Mouse (Mus musculus) neural tube, embryonic 13.5 days (tissue): ENCODE data around the gene Eri3. TPM values are rescaled to one million over a fixed set of nuclear protein-coding genes. Genes with fewer than 3 reads are reported as not detected.

Source experiments
- ATAC-seq: fragments of 200-750 bp; cut with Nextera tagmentation; 2 replicates; pipeline ENCODE4 v1.8.0; 2017; ENCODE audit warnings: low read depth, mild to moderate bottlenecking, moderate TSS enrichment, moderate library complexity
- H3K27ac ChIP-seq: fragments of 300-500 bp; sonication (generic); replicated peaks from 2 replicates; pipeline ENCODE4 v1.5.1; 2015; ENCODE audit warnings: moderate library complexity, mild to moderate bottlenecking, inconsistent platforms
- H3K27me3 ChIP-seq: fragments of 300-500 bp; sonication (generic); 2 replicates; pipeline ENCODE4 v1.6.1; 2015; ENCODE audit warnings: mild to moderate bottlenecking, inconsistent platforms
- H3K36me3 ChIP-seq: fragments of 300-500 bp; sonication (generic); 2 replicates; pipeline ENCODE4 v1.6.1; 2015; ENCODE audit warnings: mild to moderate bottlenecking, inconsistent platforms
- H3K4me1 ChIP-seq: fragments of 300-500 bp; sonication (generic); replicated peaks from 2 replicates; pipeline ENCODE4 v1.6.1; 2015; ENCODE audit warnings: inconsistent platforms
- H3K4me2 ChIP-seq: fragments of 300-500 bp; sonication (generic); 2 replicates; pipeline ENCODE4 v1.6.1; 2015; ENCODE audit warnings: inconsistent platforms, mild to moderate bottlenecking, moderate library complexity
- H3K4me3 ChIP-seq: fragments of 300-500 bp; sonication (generic); 2 replicates; pipeline ENCODE4 v1.5.1; 2015; ENCODE audit warnings: mild to moderate bottlenecking, inconsistent platforms
- H3K9ac ChIP-seq: fragments of 300-500 bp; sonication (generic); 2 replicates; pipeline ENCODE4 v1.6.1; 2015; ENCODE audit warnings: moderate library complexity, mild to moderate bottlenecking, inconsistent platforms
- H3K9me3 ChIP-seq: fragments of 300-500 bp; sonication (generic); 2 replicates; pipeline ENCODE4 v1.6.1; 2016; ENCODE audit warnings: inconsistent platforms
- WGBS: fragments of 180-500 bp; shearing (Covaris S2); methylation state at CpG from one replicate; pipeline ENCODE4 v1.1.7; 2015; 5-methylcytosine and 5-hydroxymethylcytosine counted together
- polyA plus RNA-seq: library from polyadenylated mRNA; unstranded; fragments of >200 nt; fragmentation: Nextera tagmentation; extraction: Ambion mirVana; gene quantifications from 2 replicates; pipeline ENCODE4 v1.2.1, GENCODE M21; 2015

Gene Eri3
- polyA plus RNA-seq, 1 experiment from 2014 or later: 179 TPM

DNA sequence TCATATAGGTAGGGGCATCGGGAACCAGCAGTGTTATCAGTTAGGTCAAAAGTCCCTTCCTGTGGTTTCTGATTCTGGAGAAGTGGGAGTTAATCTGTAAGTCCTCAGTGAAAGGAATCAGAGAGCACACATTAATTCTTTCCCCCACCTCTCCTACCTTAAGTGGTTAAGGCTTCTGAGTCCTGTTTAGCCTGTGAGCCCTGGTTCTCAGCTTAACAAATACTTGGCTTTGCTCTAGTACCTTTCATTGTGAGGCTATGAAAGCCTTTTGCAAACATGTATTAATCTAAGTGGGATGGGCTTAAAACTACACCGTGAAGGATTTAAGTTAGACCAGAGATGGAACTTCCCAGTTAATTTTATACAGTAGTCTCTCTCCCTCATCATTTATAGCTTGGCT lies 35.8 kb downstream of the Eri3 start:
- H3K27me3 ChIP-seq: peaks cover 7% of the 10 kb centered on the region; the same call in 1 of the 2 replicates
- H3K9me3 ChIP-seq: no peaks in the 10 kb centered on the region
- H3K4me2 ChIP-seq: no peak overlapping the region
- H3K36me3 ChIP-seq: peaks cover 56% of the 10 kb centered on the region
- WGBS: 75% methylated on average over 2 of the region's 2 CpGs
- no peak overlapping the region for H3K27ac ChIP-seq
- no peak for ATAC-seq
- H3K9ac ChIP-seq: no peak overlapping the region
- peaks cover 29% of the 10 kb centered on the region for H3K4me1 ChIP-seq
- H3K4me3 ChIP-seq: no peak overlapping the region

DNA sequence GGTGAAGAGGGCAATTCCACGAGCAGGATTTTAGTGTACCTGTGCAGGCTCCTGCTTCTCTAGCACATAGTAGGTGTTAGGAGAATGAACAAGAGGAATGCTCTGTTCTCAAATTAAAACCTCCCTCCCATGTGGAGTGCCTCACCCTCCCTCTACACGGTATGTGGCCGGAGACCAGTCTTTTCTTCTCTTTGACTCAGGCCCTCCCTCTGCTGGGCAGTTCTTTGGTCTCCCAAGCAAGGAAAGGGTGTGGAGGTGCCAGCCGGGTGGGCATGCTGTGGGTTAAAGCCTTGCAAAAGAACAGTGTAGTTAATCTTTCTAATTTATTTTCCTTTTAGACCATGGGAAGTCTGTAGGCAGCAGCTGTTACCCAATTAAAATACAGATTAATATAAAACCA lies 37.3 kb downstream of the Eri3 start:
- H3K36me3 ChIP-seq: peaks cover 62% of the 10 kb centered on the region
- no peak overlapping the region for H3K4me2 ChIP-seq
- H3K27me3 ChIP-seq: peaks cover 7% of the 10 kb centered on the region; the same call in 1 of the 2 replicates
- no peak overlapping the region for H3K27ac ChIP-seq
- peaks cover 25% of the 10 kb centered on the region for H3K4me1 ChIP-seq
- 22% methylated on average over 4 of the region's 4 CpGs for WGBS
- H3K4me3 ChIP-seq: no peak overlapping the region
- no peak overlapping the region for H3K9ac ChIP-seq
- no peak; the same call in 1 of the 2 replicates for ATAC-seq
- H3K9me3 ChIP-seq: no peaks in the 10 kb centered on the region

DNA sequence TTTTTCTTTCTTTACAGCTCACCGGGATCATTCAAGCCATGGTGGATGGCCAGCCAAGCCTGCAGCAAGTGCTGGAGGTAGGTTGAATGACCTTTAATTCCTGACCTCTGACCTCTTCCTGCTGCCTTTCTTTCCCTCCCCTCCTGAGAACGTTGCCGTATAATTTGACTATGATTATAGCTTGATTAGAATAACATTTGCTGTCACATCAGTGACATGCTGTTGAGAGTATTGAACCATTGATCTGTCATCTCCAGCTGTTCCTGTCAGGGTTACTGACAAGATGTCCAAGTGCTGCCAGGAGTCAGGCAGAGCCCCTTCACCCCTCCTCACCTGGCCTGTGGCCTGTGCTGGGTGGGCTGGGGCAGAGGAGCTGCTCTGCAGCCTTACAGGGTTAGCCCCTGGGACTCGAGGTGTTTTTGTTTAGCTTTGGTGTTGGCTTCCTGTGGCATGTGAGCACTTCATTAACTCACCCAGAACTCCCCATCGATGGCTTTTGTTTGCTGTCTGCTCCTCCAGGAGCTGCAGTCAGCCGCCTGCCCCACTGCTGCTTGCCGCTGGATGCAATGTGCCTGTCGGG lies 39.0 kb downstream of the Eri3 start:
- H3K9me3 ChIP-seq: no peaks in the 10 kb centered on the region
- 25% methylated on average over 8 of the region's 8 CpGs for WGBS
- H3K27ac ChIP-seq: no peak overlapping the region
- H3K9ac ChIP-seq: no peak overlapping the region
- peaks cover 57% of the 10 kb centered on the region for H3K36me3 ChIP-seq
- no peak overlapping the region for H3K4me2 ChIP-seq
- H3K27me3 ChIP-seq: peaks cover 7% of the 10 kb centered on the region; the same call in 1 of the 2 replicates
- no peak for ATAC-seq
- no peak overlapping the region for H3K4me3 ChIP-seq
- peaks cover 25% of the 10 kb centered on the region for H3K4me1 ChIP-seq

DNA sequence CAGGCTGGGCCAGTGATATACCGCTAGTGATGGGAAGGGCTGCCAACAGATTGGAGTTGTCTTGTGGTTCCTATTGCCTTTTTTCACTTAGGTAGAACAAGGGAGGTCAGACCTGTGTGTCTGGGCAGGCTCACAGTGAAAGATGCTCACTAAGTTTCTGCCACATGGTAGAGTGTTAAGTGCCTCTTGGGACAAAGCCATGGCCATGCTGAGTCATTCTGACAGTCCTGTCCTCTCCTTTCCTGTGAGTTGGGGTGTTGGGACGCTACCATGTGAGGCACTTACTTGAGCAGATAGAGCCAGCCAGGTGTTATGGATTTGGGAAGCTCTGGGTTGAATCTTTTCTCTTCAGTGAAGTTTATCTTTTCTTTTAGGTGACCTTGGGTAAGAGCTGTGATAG lies 40.6 kb downstream of the Eri3 start:
- 93% methylated on average over 2 of the region's 2 CpGs for whole genome bisulfite sequencing
- peaks cover 25% of the 10 kb centered on the region for H3K4me1 ChIP-seq
- H3K27me3 ChIP-seq: no peaks in the 10 kb centered on the region
- no peaks in the 10 kb centered on the region for H3K9me3 ChIP-seq
- no peak overlapping the region for H3K4me2 ChIP-seq
- H3K36me3 ChIP-seq: peaks cover 59% of the 10 kb centered on the region
- ATAC-seq: no peak
- no peak overlapping the region for H3K27ac ChIP-seq
- no peak overlapping the region for H3K9ac ChIP-seq
- H3K4me3 ChIP-seq: no peak overlapping the region

DNA sequence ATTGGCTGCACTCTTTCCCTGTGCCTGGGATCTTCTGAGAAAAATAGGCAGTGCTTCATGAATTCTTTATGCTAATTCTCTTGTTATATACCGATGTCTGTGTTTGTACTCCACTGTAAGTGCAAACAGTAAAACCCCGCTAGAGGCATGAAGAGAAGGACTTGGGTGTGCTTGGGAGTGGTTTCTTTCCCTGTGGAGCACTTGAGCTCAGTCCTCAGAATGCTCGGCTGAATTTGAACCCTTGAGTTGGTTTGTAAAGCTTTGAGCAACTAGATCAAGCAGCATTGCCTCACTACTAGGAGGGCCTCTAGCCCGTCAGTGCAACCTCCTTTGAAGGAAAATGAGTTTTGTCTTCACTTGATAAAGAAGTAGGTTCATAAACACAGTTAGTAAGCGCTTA lies 42.0 kb downstream of the Eri3 start:
- Histone ChIP-seq H3K9me3 (no peaks in the 10 kb centered on the region), H3K9ac (no peak overlapping the region), H3K4me2 (no peak overlapping the region), H3K27ac (no peak overlapping the region), H3K4me3 (no peak overlapping the region), H3K4me1 (peaks cover 17% of the 10 kb centered on the region), H3K27me3 (no peaks in the 10 kb centered on the region), H3K36me3 (peaks cover 62% of the 10 kb centered on the region)
- WGBS: 90% methylated on average over 5 of the region's 5 CpGs
- ATAC-seq: no peak

DNA sequence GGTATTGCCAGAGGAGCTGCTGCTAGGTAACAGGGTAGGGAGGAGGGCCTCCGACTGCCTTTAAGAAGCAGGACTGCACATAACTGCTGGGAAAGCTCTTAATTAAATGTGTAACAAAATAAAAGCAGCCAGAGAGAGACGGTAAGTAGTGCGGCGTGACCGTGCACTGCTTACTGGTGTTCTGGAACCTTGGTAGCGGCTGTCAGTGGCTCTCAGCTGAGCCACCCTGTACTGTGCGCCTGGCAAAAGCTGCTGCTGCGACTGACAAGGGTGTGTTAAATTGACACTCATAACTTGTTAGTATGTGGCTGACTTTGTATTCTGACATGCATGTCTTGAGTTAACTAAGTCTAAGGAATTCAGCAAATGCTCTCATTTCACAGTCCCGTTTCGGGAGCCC lies 45.1 kb downstream of the Eri3 start:
- 0 out of 2 replicates have a peak, but pooled peaks have one; percentile 11 for ATAC-seq
- Histone ChIP-seq H3K9me3 (no peaks in the 10 kb centered on the region), H3K36me3 (peaks cover 62% of the 10 kb centered on the region), H3K4me1 (peaks cover 2% of the 10 kb centered on the region; the same call in 1 of the 2 replicates), H3K27me3 (peaks cover 4% of the 10 kb centered on the region; the same call in 1 of the 2 replicates), H3K9ac (no peak overlapping the region), H3K4me3 (no peak overlapping the region), H3K4me2 (no peak overlapping the region), H3K27ac (no peak overlapping the region)
- WGBS: 73% methylated on average over 10 of the region's 10 CpGs

DNA sequence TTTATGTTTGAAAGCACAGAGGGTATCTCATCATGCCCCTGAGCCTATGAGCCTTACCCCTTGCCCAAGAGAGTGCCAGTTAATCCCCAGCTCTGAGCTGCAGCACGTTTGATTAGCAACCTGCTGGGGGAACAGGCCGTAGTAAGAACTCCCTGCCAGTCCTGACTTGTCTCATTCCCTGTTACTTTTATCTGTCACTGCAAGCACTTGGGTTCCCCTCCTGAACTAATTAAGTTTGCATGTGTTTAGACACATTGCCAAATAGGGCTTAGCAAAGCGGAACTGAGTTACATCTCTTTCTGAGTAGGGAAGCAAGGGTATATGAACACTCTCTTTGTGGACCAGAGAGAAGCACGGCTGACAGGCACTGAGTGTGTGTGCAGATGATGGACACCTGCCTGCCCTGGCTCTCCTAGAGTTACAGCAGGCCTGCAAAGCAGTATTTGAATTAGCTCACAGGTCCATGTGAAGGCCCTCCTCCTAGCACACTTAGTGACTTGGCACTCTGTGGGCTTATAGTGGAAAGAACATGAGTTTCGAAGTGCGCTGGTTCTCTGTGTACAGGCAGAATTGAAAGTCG lies 49.9 kb downstream of the Eri3 start:
- H3K4me1 ChIP-seq: peaks cover 29% of the 10 kb centered on the region
- no peaks in the 10 kb centered on the region for H3K9me3 ChIP-seq
- H3K4me3 ChIP-seq: no peak overlapping the region
- no peak overlapping the region for H3K4me2 ChIP-seq
- peaks cover 26% of the 10 kb centered on the region for H3K36me3 ChIP-seq
- H3K27me3 ChIP-seq: peaks cover 4% of the 10 kb centered on the region; the same call in 1 of the 2 replicates
- 65% methylated on average over 7 of the region's 7 CpGs for WGBS
- H3K9ac ChIP-seq: no peak overlapping the region
- H3K27ac ChIP-seq: 0 out of 2 replicates have a peak overlapping the region, but pooled peaks have one; percentile 25
- no peak for ATAC-seq

DNA sequence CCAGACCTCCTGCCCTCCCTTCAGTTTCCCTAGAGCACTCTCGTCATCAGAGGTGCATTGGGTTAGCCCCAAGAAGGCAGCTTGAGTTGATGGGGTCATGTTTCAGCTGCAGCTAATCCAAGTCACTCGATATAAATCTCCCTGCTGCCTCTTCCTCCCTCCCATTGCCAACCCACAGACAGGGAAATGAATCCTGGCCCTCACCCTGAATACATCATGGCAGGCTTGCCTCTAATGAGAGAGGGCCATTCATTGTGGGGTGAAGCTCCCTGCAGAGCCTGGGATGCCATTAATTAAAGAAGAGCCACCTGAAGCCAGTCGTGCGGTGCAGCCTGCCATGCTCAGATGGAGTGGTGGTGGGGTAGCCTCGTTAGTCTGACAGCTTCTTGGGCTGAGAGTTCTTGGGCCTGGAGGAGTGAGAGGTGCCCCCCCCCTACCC lies 51.2 kb downstream of the Eri3 start:
- no peak overlapping the region; the same call in 1 of the 2 replicates for H3K27ac ChIP-seq
- H3K9ac ChIP-seq: no peak overlapping the region
- H3K9me3 ChIP-seq: no peaks in the 10 kb centered on the region
- H3K4me2 ChIP-seq: no peak overlapping the region
- H3K4me3 ChIP-seq: no peak overlapping the region
- peak; percentile 41 for ATAC-seq
- peaks cover 41% of the 10 kb centered on the region for H3K4me1 ChIP-seq
- 9% methylated on average over 5 of the region's 5 CpGs for WGBS
- peaks cover 4% of the 10 kb centered on the region; the same call in 1 of the 2 replicates for H3K27me3 ChIP-seq
- peaks cover 19% of the 10 kb centered on the region for H3K36me3 ChIP-seq

DNA sequence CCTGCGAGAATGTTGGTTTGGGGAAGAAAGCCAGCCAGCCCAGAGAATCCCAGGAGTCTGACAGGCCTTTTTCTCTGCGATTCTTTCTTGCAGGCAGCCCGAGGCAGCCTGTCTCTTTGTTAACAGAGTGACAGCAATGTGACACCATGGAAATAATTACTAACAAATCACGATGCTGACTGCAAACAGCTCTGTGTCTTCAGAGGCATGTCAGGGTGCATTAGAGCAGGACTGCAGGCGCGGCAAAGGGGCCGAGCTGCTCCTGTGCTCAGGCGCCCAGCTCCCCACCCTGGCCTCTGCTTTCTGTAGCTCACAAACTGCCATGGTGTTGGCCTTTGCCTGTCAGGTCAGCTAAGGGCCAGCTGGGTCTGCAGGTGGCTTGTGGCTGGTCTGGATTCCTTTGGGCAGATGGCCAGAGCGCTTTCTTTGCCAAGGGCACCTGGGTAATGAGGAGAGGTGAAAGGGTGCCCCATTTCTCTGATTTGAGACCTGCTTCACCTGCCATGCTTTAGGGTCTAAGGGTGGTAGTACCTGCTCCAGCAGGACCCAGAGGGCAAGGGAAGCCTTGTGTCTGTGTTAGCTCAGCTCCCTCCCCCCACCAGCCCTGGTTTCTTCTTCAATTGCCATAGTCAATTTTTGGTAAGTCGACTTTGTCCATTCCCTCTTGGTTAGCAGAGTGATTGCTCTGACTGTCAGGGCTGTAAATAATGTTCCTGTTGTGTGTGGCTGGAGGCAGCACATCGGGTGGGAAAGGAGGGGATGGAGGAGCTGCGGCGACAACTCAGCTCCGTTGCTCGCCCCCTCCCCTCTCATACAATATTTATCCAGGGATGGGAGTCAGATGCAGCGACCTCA lies 55.2 kb downstream of the Eri3 start:
- no peaks in the 10 kb centered on the region for H3K9me3 ChIP-seq
- peaks cover 6% of the 10 kb centered on the region; the same call in 1 of the 2 replicates for H3K36me3 ChIP-seq
- 0 out of 2 replicates have a peak overlapping the region, but pooled peaks have one; percentile 3 for H3K4me2 ChIP-seq
- H3K9ac ChIP-seq: peak overlapping the region; percentile 46
- H3K4me1 ChIP-seq: peaks cover 68% of the 10 kb centered on the region
- no peak overlapping the region for H3K4me3 ChIP-seq
- peak overlapping the region; percentile 81 for H3K27ac ChIP-seq
- 13% methylated on average over 16 of the region's 16 CpGs for WGBS
- no peaks in the 10 kb centered on the region for H3K27me3 ChIP-seq
- peak; percentile 54; the same call in 1 of the 2 replicates for ATAC-seq

DNA sequence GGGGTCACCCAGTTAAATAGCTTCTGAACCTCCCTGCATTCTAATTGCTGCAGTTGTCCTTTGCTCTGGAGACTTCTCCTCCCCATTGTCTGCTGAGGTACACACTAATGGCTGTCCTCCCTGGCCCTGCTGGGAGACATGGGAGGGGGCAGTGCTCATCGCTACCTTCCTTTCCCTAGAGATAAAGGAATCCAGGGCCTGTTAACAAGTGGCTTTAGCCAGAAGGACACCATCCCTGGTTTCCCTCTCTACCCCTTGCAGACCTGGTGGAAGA lies 55.7 kb downstream of the Eri3 start:
- no peaks in the 10 kb centered on the region for H3K9me3 ChIP-seq
- WGBS: 11% methylated on average over 1 of the region's 1 CpGs
- H3K4me2 ChIP-seq: no peak overlapping the region
- H3K4me3 ChIP-seq: no peak overlapping the region
- peaks cover 7% of the 10 kb centered on the region; the same call in 1 of the 2 replicates for H3K36me3 ChIP-seq
- H3K27ac ChIP-seq: peak overlapping the region; percentile 81
- ATAC-seq: no peak
- H3K9ac ChIP-seq: no peak overlapping the region
- no peaks in the 10 kb centered on the region for H3K27me3 ChIP-seq
- H3K4me1 ChIP-seq: peaks cover 62% of the 10 kb centered on the region

DNA sequence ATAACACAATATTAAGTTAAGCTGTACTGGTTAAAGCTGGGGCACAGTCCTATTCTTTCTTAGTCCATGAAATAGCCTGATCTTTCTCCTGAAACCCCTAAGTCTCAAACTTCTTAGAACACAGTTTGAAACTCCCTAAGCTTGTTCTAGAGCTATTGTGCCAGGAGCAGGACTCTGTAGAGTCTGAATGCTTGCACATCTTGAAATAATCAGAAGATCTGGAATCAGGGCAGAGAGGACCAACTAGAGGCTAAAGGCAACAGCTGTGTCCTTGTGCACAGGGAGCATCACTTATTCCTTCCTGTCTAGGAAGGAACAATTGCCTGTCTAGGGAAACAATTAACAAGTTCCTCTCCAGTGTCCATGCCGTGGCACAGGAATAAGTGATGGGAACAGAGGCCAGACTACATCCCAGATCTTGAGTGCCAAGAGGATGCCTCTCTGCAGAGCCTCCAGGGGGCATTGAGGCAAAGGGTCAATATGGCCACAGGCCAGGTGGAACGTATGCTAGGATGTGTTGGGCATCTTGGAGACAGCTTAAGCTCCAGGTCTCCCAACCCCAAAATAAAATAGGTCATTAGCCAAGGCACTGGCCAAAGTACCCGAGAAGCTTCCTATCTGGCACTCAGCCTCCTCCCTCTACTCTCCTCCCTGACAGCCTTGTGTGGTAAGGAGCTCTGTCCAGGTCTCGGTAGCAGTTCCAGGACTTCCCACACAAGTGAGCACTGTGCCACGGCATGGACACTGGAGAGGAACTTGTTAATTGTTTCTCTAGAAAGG lies 56.9 kb downstream of the Eri3 start:
- Histone ChIP-seq H3K4me1 (peaks cover 52% of the 10 kb centered on the region), H3K9me3 (no peaks in the 10 kb centered on the region), H3K4me2 (no peak overlapping the region), H3K27ac (no peak overlapping the region), H3K9ac (no peak overlapping the region), H3K27me3 (no peaks in the 10 kb centered on the region), H3K4me3 (no peak overlapping the region), H3K36me3 (peaks cover 9% of the 10 kb centered on the region; the same call in 1 of the 2 replicates)
- ATAC-seq: no peak
- 81% methylated on average over 5 of the region's 5 CpGs for WGBS
